Mouse (Mus musculus): ENCODE results near the gene Fcgr4.
"Not testable (repeated sequence)": the region's sequence is repeated elsewhere in the genome, so short reads cannot be mapped to it uniquely, and the experiment has no call there.

The Fcgr4 gene

GRCm38 (mm10) chr1:171018737-171019136, at the start of gene Fcgr4:
TSS of gene Fcgr4 (plus strand) at chr1:171018920.
- no peak for DNase-seq (ENCODE audit: low spot score)

DNA sequence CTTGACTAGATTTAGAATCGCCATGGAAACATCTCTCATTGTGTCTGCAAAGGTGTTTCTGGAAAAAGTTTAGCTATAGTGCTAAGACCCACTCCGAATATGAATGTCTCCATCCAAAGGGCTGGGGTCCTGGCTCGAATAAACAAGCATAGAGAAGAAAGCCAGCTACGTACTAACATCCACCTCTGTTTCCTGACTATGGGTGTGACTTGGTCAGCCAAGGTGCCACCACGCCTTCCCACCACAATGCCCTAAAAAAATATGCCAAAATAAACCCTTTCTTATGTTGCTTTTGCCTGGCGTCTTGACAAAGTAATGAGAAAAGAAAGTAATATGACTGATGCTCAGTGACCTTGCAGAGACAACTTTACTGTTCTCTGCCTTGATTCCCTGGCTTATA, 46.2 kb upstream of the Fcgr4 start:
- no peak for DNase-seq (ENCODE audit: low spot score)

DNA sequence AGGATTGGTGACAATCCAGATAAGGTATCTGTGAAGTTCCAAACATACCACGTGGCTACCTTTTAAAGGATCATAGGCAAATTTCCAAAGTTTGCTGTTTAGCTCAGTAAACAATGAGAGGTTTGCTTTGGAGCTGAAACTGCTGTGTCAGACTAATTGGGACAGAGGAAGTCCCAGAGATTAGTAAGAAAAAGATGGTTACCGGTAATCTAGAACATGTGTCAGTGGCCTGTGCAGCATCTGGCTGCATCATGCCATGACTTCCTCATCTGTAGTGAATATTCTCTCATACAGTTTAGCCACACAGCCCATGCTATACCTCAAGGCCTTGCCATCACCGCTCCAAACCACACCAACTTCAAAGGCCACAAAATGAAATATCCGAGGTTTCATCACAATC, 45.8 kb upstream of the Fcgr4 start:
- no peak for DNase-seq (ENCODE audit: low spot score)

- DNase-seq (ENCODE audit: low spot score), result no peak
Observed at GRCm38 (mm10) chr1:170974171-170974570, 44.5 kb upstream of the Fcgr4 start.

- DNase-seq (ENCODE audit: low spot score), result no peak
Observed at GRCm38 (mm10) chr1:170974736-170975135, 44.0 kb upstream of the Fcgr4 start.

DNA sequence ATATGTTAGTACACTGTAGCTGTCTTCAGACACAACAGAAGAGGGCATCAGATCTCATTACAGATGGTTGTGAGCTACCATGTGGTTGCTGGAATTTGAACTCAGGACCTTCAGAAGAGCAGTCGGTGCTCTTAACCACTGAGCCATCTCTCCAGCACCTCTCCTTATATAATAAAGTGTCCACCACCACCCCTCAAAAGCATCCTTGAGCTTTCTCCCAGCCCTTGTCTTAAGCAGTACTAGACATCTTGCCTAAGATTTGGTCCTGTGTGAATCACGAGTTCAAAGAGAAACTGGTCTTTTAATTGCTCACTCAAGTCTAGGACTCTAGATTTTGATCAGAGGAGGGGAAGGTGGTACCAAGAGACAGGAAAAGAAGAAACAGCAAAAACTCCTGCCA, 43.4 kb upstream of the Fcgr4 start:
- DNase-seq (ENCODE audit: low spot score), result not testable (repeated sequence)

DNA sequence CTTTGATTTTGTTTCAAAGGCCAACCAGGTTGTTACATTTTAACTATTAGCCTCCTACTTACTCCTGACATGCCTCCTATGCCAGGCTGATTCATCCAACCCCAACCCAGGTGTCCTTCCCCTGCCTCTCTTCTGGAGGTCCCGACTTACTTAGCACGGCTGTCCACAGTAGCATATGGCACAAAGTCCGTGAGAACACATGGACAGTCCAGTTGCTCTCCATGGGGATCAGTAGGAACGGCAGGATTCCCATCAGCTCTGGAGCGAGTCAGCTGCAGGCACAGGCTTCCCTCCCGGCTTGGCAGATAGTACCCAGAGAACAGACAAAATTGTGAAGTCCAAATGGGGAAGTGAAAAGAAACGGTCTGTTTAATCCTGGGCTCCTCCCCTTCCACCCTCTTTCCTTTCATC, 43.0 kb upstream of the Fcgr4 start:
- no peak for DNase-seq (ENCODE audit: low spot score)

GRCm38 (mm10) chr1:170976447-170976846, 42.3 kb upstream of the Fcgr4 start, which contains the start of gene Fcgr2b:
TSS of gene Fcgr2b (minus strand) at chr1:170976547.
- DNase-seq (ENCODE audit: low spot score), result no peak

DNA sequence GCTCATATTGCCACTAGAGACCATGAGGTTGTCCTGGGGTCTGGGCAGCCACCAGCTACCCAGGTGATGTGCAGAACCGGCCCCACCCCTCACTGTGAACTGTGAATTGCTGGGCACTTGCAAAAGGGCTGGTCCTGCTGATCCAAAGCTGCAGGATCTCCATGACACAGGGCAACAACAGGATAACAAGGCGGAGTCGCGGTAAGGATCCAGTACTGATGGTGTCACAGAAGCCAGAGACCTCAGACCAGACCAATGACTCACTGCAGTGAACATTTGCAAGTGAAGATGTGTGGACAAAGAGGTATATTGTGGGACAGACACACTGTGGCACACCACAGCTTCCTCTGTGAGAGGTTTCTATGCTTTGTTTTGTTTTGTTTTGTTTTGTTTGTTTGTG, 40.1 kb upstream of the Fcgr4 start:
- no peak for DNase-seq (ENCODE audit: low spot score)

DNA sequence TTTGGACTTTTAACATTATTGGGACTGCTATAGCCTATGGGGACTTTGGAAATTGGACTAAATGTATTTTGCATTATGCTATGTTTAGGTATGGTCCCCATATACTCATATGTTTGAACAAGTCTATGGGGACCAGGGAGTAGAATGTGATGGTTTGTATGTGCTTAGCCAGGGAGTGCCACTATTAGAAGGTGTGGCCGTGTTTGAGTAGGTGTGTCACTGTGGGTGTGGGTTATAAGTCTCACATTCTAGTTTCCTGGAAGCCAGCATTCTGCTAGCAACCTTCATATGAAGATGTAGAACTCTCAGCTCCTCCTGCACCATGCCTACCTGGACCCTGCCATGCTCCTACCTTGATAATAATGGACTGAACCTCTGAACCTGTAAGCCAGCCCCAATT, 37.0 kb upstream of the Fcgr4 start:
- not testable (repeated sequence) for DNase-seq (ENCODE audit: low spot score)

DNA sequence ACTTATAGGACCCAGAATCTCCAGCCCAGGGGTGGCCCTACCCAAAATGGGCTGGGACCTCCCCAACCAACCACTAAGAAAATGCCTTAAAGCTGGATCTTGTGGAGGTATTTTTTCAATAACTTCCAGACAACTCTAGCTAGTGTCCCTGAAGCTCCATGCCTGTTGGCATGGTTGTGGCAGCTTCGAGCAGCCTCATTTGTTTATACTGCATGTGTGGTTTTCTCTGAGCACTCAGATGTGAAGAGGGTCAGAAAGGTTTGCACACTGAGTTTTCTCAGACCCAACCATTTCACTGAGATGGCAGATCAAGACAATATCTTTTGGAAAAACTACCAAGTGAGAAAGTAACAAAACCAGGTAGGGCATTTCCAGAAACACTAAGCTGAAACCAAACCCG, 36.4 kb upstream of the Fcgr4 start:
- DNase-seq (ENCODE audit: low spot score), result no peak

DNA sequence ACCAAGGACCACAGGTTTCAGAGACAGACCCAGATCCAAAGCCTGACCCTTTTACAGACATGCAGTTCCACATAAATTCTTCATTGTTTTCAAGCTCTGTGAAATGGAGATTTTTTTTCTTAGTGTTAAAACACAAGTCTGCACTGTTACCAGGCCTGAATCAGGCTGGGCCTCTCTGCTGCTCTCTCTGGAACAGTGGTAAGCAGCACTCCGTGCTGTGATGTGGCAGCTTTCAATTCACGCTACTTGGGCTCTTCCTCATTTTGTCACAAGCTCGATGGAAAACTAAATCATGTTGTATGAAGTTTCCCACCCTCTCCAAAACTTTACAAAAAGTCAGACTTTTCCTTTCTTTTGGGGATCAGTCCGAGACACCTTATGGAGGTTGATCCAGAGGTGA, 35.7 kb upstream of the Fcgr4 start:
- no peak for DNase-seq (ENCODE audit: low spot score)

- DNase-seq (ENCODE audit: low spot score), result no peak
Observed at GRCm38 (mm10) chr1:170985092-170985491, 33.6 kb upstream of the Fcgr4 start.

GRCm38 (mm10) chr1:170985861-170986260, 32.9 kb upstream of the Fcgr4 start:
- DNase-seq (ENCODE audit: low spot score), result no peak

- DNase-seq (ENCODE audit: low spot score), result no peak
Observed at GRCm38 (mm10) chr1:170989656-170990055, 29.1 kb upstream of the Fcgr4 start.

- peak; percentile 18 for DNase-seq (ENCODE audit: low spot score)
Observed at GRCm38 (mm10) chr1:170992550-170992949, 26.2 kb upstream of the Fcgr4 start.

DNA sequence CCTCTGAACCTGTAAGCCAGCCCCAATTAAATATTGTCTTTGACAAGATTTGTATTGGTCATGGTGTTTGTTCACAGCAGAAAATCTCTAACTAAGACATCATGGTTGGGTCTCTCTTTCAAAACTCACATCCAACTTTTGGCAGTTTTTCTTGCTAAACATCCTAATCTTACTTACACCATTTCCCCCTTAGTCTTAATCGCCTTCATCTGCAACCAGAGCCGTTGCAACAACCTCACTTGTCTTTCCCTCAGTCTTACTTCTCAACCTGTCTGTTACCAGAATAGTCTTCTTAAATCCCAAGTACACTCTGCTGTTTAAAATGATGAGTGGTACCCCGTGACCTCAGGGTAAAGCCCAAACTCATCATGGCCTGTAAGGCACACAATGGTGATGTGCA, 22.7 kb upstream of the Fcgr4 start:
- DNase-seq (ENCODE audit: low spot score), result no peak

DNA sequence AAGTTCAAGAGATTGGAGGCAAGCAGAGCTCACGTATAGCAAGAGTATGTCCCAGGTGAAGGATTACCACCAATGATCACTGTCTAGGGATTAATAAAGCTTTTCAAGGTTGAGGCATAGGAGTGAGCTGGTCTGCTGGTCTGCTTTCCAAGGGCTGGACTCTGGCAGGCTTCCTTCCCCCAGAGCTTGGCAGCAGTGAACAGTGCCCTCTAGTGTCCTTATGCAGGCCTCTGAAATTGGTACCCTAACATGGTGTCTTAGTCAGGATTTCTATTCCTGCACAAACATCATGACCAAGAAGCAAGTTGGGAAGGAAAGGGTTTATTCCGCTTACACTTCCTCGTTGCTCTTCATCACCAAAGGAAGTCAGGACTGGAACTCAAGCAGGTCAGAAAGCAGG, 22.0 kb upstream of the Fcgr4 start:
- peak; percentile 63 for DNase-seq (ENCODE audit: low spot score)

GRCm38 (mm10) chr1:170997756-170998655, 20.7 kb upstream of the Fcgr4 start:
- peak; percentile 51 for DNase-seq (ENCODE audit: low spot score)

DNA sequence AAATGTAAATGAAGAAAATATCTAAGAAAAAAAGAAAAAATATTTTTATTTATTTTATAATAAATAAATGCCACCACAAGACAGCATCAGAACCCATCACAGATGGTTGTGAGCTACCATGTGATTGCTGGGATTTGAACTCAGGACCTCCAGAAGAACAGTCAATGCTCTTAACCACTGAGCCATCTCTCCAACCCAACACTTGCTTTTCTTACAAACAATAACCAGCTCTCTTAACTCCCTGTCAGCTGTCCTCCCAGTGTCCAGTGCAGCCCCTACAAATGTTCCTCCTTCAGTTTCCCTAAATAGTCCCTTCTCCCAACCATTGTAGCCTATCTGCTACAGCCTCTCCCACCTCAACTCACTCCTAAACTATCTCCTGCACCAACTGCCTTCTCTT, 18.9 kb upstream of the Fcgr4 start:
- DNase-seq (ENCODE audit: low spot score), result no peak

DNA sequence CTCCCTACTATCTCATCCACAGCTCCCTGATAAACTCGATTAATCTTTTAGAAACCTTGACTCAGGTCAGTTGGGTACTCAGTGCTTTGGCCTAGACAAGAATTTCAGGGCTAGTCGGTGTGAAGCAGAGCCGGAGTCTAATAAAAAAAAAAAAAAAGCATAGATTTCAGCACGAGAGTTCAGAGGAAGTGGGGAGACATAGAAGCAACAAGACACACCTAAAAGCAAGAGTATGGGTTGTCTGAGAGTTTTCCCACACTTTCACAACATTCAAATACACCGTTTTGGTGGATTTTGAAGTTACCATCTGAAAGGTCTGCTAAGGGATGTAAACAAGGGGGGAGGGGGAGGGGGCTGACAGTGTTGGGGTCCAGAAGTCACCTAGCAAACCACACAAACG, 13.6 kb upstream of the Fcgr4 start:
- no peak for DNase-seq (ENCODE audit: low spot score)

- no peak for DNase-seq (ENCODE audit: low spot score)
Observed at GRCm38 (mm10) chr1:171005586-171005985, 13.1 kb upstream of the Fcgr4 start.

GRCm38 (mm10) chr1:171006335-171006734, 12.4 kb upstream of the Fcgr4 start:
- DNase-seq (ENCODE audit: low spot score), result no peak

DNA sequence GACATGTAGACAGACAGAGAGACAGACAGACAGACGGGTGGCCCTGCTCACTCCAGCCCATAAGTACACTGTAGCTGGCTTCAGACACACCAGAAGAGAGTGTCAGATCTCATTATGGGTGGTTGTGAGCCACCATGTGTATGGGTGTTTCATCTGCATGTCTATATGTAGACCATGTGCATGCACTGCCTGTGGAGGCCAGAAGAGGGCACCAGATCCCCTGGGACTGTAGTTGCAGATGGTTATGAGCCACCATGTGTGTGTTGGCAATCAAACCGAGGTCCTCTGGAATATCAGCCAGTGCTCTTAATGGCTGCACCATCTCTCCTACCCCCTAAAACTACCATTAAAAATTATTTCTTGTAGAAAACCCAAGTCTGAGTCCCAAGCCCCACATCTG, 11.8 kb upstream of the Fcgr4 start:
- no peak for DNase-seq (ENCODE audit: low spot score)
